Mouse (Mus musculus) adrenal gland, postnatal 14 days (tissue): ENCODE measurements around the gene Gm20388. TPM values are rescaled to one million over a fixed set of nuclear protein-coding genes. Genes with fewer than 3 reads are reported as not detected.
A peak's percentile ranks its signal among the peaks of the same experiment; 100 is the strongest.

Source experiments
- DNase-seq: peaks from one replicate; pipeline ENCODE4 v3.0.0; 2021; ENCODE audit warnings: mixed read lengths
- total RNA-seq: library from RNA; stranded (reverse); gene quantifications from 2 replicates; pipeline ENCODE4 v1.2.3, GENCODE M21; 2021

Gm20388 gene
- total RNA-seq, 1 experiment from 2014 or later: 17.6 TPM

GRCm38 (mm10) chr8:124039351-124039750 lies 4128.7 kb downstream of the Gm20388 start:
- no peak for DNase-seq

- no peak for DNase-seq
These were observed 4131.6 kb downstream of the Gm20388 start for GRCm38 (mm10) chr8:124042201-124042600.

GRCm38 (mm10) chr8:124044421-124044820 lies 4133.8 kb downstream of the Gm20388 start:
- no peak for DNase-seq

- DNase-seq: no peak
These were observed 4134.3 kb downstream of the Gm20388 start for GRCm38 (mm10) chr8:124044931-124045330.

GRCm38 (mm10) chr8:124045856-124046255 lies 4135.2 kb downstream of the Gm20388 start:
- DNase-seq: no peak

- peak; percentile 83 for DNase-seq
These were observed 4141.5 kb downstream of the Gm20388 start for GRCm38 (mm10) chr8:124052110-124052509.

- DNase-seq: no peak
These were observed 4141.9 kb downstream of the Gm20388 start for GRCm38 (mm10) chr8:124052568-124052967.

GRCm38 (mm10) chr8:124056832-124057655 lies 4146.4 kb downstream of the Gm20388 start:
- DNase-seq: no peak

GRCm38 (mm10) chr8:124066325-124067058 lies 4155.9 kb downstream of the Gm20388 start:
- DNase-seq: no peak

GRCm38 (mm10) chr8:124067059-124067750 lies 4156.6 kb downstream of the Gm20388 start:
- no peak for DNase-seq

- DNase-seq: peak; percentile 35
These were observed 4160.0 kb downstream of the Gm20388 start for GRCm38 (mm10) chr8:124070363-124071324.

- DNase-seq: no peak
These were observed 4165.3 kb downstream of the Gm20388 start for GRCm38 (mm10) chr8:124075977-124076376.

GRCm38 (mm10) chr8:124076416-124076815 lies 4165.8 kb downstream of the Gm20388 start:
- no peak for DNase-seq

- no peak for DNase-seq
These were observed 4166.7 kb downstream of the Gm20388 start for GRCm38 (mm10) chr8:124077377-124077776.

GRCm38 (mm10) chr8:124077998-124078397 lies 4167.4 kb downstream of the Gm20388 start:
- DNase-seq: peak; percentile 21

- no peak for DNase-seq
These were observed 4168.3 kb downstream of the Gm20388 start for GRCm38 (mm10) chr8:124078969-124079368.

- peak; percentile 17 for DNase-seq
These were observed 4170.1 kb downstream of the Gm20388 start for GRCm38 (mm10) chr8:124080467-124081326.

GRCm38 (mm10) chr8:124082616-124083015 lies 4172.0 kb downstream of the Gm20388 start:
- DNase-seq: no peak

GRCm38 (mm10) chr8:124083611-124084010 lies 4173.0 kb downstream of the Gm20388 start:
- DNase-seq: no peak

GRCm38 (mm10) chr8:124085668-124086067 lies 4175.0 kb downstream of the Gm20388 start:
- DNase-seq: no peak
